Mouse (Mus musculus) liver, embryonic 14.5 days (tissue): ENCODE results near the gene Dctn3. TPM values are rescaled to one million over a fixed set of nuclear protein-coding genes. Genes with fewer than 3 reads are reported as not detected.

ENCODE experiments used
- ATAC-seq: fragments of 200-750 bp; cut with Nextera tagmentation; 2 replicates; pipeline ENCODE4 v1.8.0; 2017; ENCODE audit warnings: moderate number of reproducible peaks, mild to moderate bottlenecking, moderate library complexity; ENCODE audit not compliant: insufficient read depth
- DNase-seq, 3 experiments: peaks; one replicate each; pipeline ENCODE4 v3.0.0-alpha.2; 2012 to 2013; ENCODE audit warnings: low read depth in 3 of 3, low spot score in 3 of 3
- H3K27ac ChIP-seq: fragments of 300-500 bp; sonication (generic); 2 replicates; pipeline ENCODE4 v1.5.1; 2014; ENCODE audit warnings: moderate library complexity, mild to moderate bottlenecking, control low read depth, inconsistent platforms
- H3K27me3 ChIP-seq: fragments of 300-500 bp; sonication (generic); 2 replicates; pipeline ENCODE4 v1.6.1; 2014; ENCODE audit warnings: mild to moderate bottlenecking, low read length, moderate library complexity; ENCODE audit not compliant: control insufficient read depth, insufficient read depth
- H3K36me3 ChIP-seq: fragments of 300-500 bp; sonication (generic); replicated peaks from 2 replicates; pipeline ENCODE4 v1.6.1; 2014; ENCODE audit warnings: low read depth; ENCODE audit not compliant: control insufficient read depth, insufficient read depth
- H3K4me1 ChIP-seq, 2 experiments: fragments of 200-500 bp in 1 of 2; fragments of 300-500 bp in 1 of 2; sonication (generic) in 1 of 2; replicated peaks; 2 replicates each; pipeline ENCODE4 v1.6.1; 2012 to 2014; ENCODE audit warnings: antibody characterized with exemption in 1 of 2, inconsistent platforms in 1 of 2, low read length in 1 of 2; ENCODE audit not compliant: control insufficient read depth in 2 of 2, insufficient read depth in 2 of 2
- H3K4me2 ChIP-seq: fragments of 300-500 bp; sonication (generic); 2 replicates; pipeline ENCODE4 v1.6.1; 2014; ENCODE audit warnings: low read depth, mild to moderate bottlenecking, control low read depth, moderate library complexity
- H3K4me3 ChIP-seq, 2 experiments: fragments of 200-500 bp in 1 of 2; fragments of 300-500 bp in 1 of 2; sonication (generic) in 1 of 2; 2 replicates each; pipeline ENCODE4 v1.5.1; 2012 to 2014; ENCODE audit warnings: low read depth in 2 of 2, low read length in 2 of 2, mild to moderate bottlenecking in 2 of 2, control low read depth in 1 of 2, inconsistent platforms in 1 of 2, moderate library complexity in 1 of 2; ENCODE audit not compliant: insufficient read depth in 1 of 2
- H3K9ac ChIP-seq: fragments of 300-500 bp; sonication (generic); replicated peaks from 2 replicates; pipeline ENCODE4 v1.6.1; 2014; ENCODE audit warnings: mild to moderate bottlenecking, control low read depth, moderate library complexity
- H3K9me3 ChIP-seq: fragments of 300-500 bp; sonication (generic); 2 replicates; pipeline ENCODE4 v1.6.1; 2016; ENCODE audit warnings: low read length, mixed read lengths; ENCODE audit not compliant: control insufficient read depth
- CTCF ChIP-seq: IDR thresholded peaks from 2 replicates; pipeline ENCODE4 v1.5.1; 2016; ENCODE audit warnings: antibody characterized with exemption, low read depth, control low read depth
- EP300 ChIP-seq: IDR thresholded peaks from 2 replicates; pipeline ENCODE4 v1.6.1; 2016; ENCODE audit warnings: antibody characterized with exemption, low read depth
- WGBS: fragments of 180-500 bp; shearing (Covaris S2); extraction: QIAGEN DNeasy Blood & Tissue Kit; methylation state at CpG from one replicate; pipeline ENCODE4 v1.1.7; 2014; ENCODE audit not compliant: insufficient replicate concordance; 5-methylcytosine and 5-hydroxymethylcytosine counted together
- polyA plus RNA-seq, 2 experiments: library from polyadenylated mRNA; depleted of rRNA in 1 of 2; stranded (reverse) in 1 of 2; unstranded in 1 of 2; fragments of >200 nt; fragmentation: Nextera tagmentation in 1 of 2; extraction: Ambion mirVana in 1 of 2; gene quantifications; 2 replicates each; pipeline versions ENCODE4 v1.2.1 to v1.2.3; 2012 to 2014

Gene Dctn3
- polyA plus RNA-seq, 2 experiments, result 39.8 to 63.9 TPM

- no peaks in the 10 kb centered on the region for H3K36me3 ChIP-seq
- H3K9me3 ChIP-seq, result no peaks in the 10 kb centered on the region
- H3K9ac ChIP-seq, result no peak overlapping the region
- H3K4me2 ChIP-seq, result no peak overlapping the region
- WGBS, result 47% methylated on average over 4 of the region's 4 CpGs
- no peaks in the 10 kb centered on the region for H3K4me1 ChIP-seq
- ATAC-seq (no peak), DNase-seq (no peak)
- no peak overlapping the region for H3K27ac ChIP-seq
- H3K27me3 ChIP-seq, result peaks cover 13% of the 10 kb centered on the region
- H3K4me3 ChIP-seq, result no peak overlapping the region
- TF ChIP-seq CTCF (no peak), EP300 (no peak)
Measured at GRCm38 (mm10) chr4:41681176-41681575, 41.8 kb downstream of the Dctn3 start.

- no peak for TF ChIP-seq EP300
- TF ChIP-seq CTCF, result no peak
- Histone ChIP-seq H3K27me3 (peaks cover 11% of the 10 kb centered on the region), H3K4me2 (no peak overlapping the region), H3K9me3 (no peaks in the 10 kb centered on the region), H3K9ac (no peak overlapping the region), H3K4me3 (no peak overlapping the region), H3K27ac (no peak overlapping the region), H3K36me3 (no peaks in the 10 kb centered on the region), H3K4me1 (no peaks in the 10 kb centered on the region)
- no peak for DNase-seq
- no peak for ATAC-seq
- 25% methylated on average over 2 of the region's 2 CpGs for WGBS
Measured at GRCm38 (mm10) chr4:41679291-41679690, 43.7 kb downstream of the Dctn3 start.

GRCm38 (mm10) chr4:41678863-41679262, 44.1 kb downstream of the Dctn3 start:
- Histone ChIP-seq H3K9ac (no peak overlapping the region), H3K4me3 (no peak overlapping the region)
- 50% methylated on average over 6 of the region's 6 CpGs for WGBS

GRCm38 (mm10) chr4:41677006-41677629, 45.9 kb downstream of the Dctn3 start:
- ATAC-seq, result no peak

More at GRCm38 (mm10) chr4:41678863-41679262, 44.1 kb downstream of the Dctn3 start:
- Histone ChIP-seq H3K36me3 (no peaks in the 10 kb centered on the region), H3K4me1 (no peaks in the 10 kb centered on the region), H3K9me3 (no peaks in the 10 kb centered on the region), H3K27me3 (peaks cover 11% of the 10 kb centered on the region), H3K4me2 (no peak overlapping the region), H3K27ac (no peak overlapping the region)
- ATAC-seq, result no peak
- TF ChIP-seq CTCF (no peak), EP300 (no peak)
- no peak for DNase-seq

GRCm38 (mm10) chr4:41676248-41677005, 46.5 kb downstream of the Dctn3 start:
- ATAC-seq, result no peak
- no peak for DNase-seq
- H3K4me2 ChIP-seq, result no peak overlapping the region
- 37% methylated on average over 17 of the region's 17 CpGs for WGBS
- no peaks in the 10 kb centered on the region for H3K4me1 ChIP-seq
- TF ChIP-seq EP300, result no peak
- TF ChIP-seq CTCF, result no peak
- H3K27me3 ChIP-seq, result no peaks in the 10 kb centered on the region; the same call in 1 of the 2 replicates
- H3K4me3 ChIP-seq, result no peak overlapping the region
- H3K27ac ChIP-seq, result no peak overlapping the region
- no peak overlapping the region for H3K9ac ChIP-seq
- no peaks in the 10 kb centered on the region for H3K36me3 ChIP-seq
- H3K9me3 ChIP-seq, result no peaks in the 10 kb centered on the region

More at GRCm38 (mm10) chr4:41677006-41677629, 45.9 kb downstream of the Dctn3 start:
- WGBS, result 47% methylated on average over 13 of the region's 13 CpGs
- no peaks in the 10 kb centered on the region for H3K9me3 ChIP-seq
- DNase-seq, result no peak
- no peak overlapping the region for H3K27ac ChIP-seq
- H3K27me3 ChIP-seq, result peaks cover 2% of the 10 kb centered on the region
- H3K4me3 ChIP-seq, result no peak overlapping the region
- H3K4me1 ChIP-seq, result no peaks in the 10 kb centered on the region
- H3K4me2 ChIP-seq, result no peak overlapping the region
- H3K9ac ChIP-seq, result no peak overlapping the region
- H3K36me3 ChIP-seq, result no peaks in the 10 kb centered on the region
- TF ChIP-seq CTCF (no peak), EP300 (no peak)
